Mouse (Mus musculus) myocyte (in vitro differentiated cells): ENCODE results near the gene Tuba4a. TPM values are rescaled to one million over a fixed set of nuclear protein-coding genes. Genes with fewer than 3 reads are reported as not detected.

ENCODE experiments used
- H3K27me3 ChIP-seq: one replicate; pipeline ENCODE4 v1.6.1; 2011; ENCODE audit not compliant: control insufficient read depth, insufficient read depth, insufficient read length
- H3K36me3 ChIP-seq: one replicate; pipeline ENCODE4 v1.6.1; 2011; ENCODE audit not compliant: control insufficient read depth, insufficient read depth
- H3K4me2 ChIP-seq: one replicate; pipeline ENCODE4 v1.6.1; 2011; ENCODE audit warnings: low read depth, control low read depth
- H3K4me3 ChIP-seq: one replicate; pipeline ENCODE4 v1.5.1; 2011; ENCODE audit warnings: mild to moderate bottlenecking, control low read depth, moderate library complexity
- H3K79me2 ChIP-seq: one replicate; pipeline ENCODE4 v1.6.1; 2011; ENCODE audit not compliant: control insufficient read depth, insufficient read depth
- H3ac ChIP-seq: one replicate; pipeline ENCODE4 v1.6.1; 2011; ENCODE audit not compliant: control insufficient read depth, insufficient read length
- CEBPB ChIP-seq: IDR thresholded peaks from 2 replicates; pipeline ENCODE4 v1.6.1; 2011; ENCODE audit warnings: mild to moderate bottlenecking, moderate library complexity; ENCODE audit not compliant: poor library complexity, insufficient read depth, severe bottlenecking
- E2F4 ChIP-seq: IDR thresholded peaks from one replicate; pipeline ENCODE4 v1.6.1; 2011; ENCODE audit warnings: mild to moderate bottlenecking, control low read depth, moderate library complexity; ENCODE audit not compliant: insufficient read depth
- MAX ChIP-seq: IDR thresholded peaks from one replicate; pipeline ENCODE4 v1.6.1; 2011; ENCODE audit warnings: low read depth, mild to moderate bottlenecking, control low read depth
- MYOD1 ChIP-seq, 3 experiments: IDR thresholded peaks; one replicate each; pipeline ENCODE4 v1.6.1; 2011; ENCODE audit warnings: control low read depth in 2 of 3, low read depth in 2 of 3, mild to moderate bottlenecking in 2 of 3, moderate library complexity in 1 of 3; ENCODE audit not compliant: insufficient read length in 2 of 3, control insufficient read depth in 1 of 3
- MYOG ChIP-seq, 3 experiments: IDR thresholded peaks; one replicate each; pipeline ENCODE4 v1.6.1; 2011; ENCODE audit warnings: control low read depth in 2 of 3, low read depth in 2 of 3, mild to moderate bottlenecking in 2 of 3; ENCODE audit not compliant: insufficient read length in 2 of 3, control insufficient read depth in 1 of 3, insufficient read depth in 1 of 3
- POLR2A ChIP-seq: IDR thresholded peaks from one replicate; pipeline ENCODE4 v1.6.1; 2011; ENCODE audit warnings: low read depth, mild to moderate bottlenecking, control low read depth, moderate library complexity; ENCODE audit not compliant: insufficient read length
- POLR2AphosphoS2 ChIP-seq: IDR thresholded peaks from one replicate; pipeline ENCODE4 v1.6.1; 2011; ENCODE audit warnings: low read depth, control low read depth; ENCODE audit not compliant: insufficient read length
- REST ChIP-seq: IDR thresholded peaks from one replicate; pipeline ENCODE4 v1.6.1; 2011; ENCODE audit warnings: mild to moderate bottlenecking, control low read depth, moderate library complexity; ENCODE audit not compliant: insufficient read depth, insufficient read length
- SRF ChIP-seq: IDR thresholded peaks from one replicate; pipeline ENCODE4 v1.6.1; 2011; ENCODE audit warnings: low read depth; ENCODE audit not compliant: control insufficient read depth, insufficient read length
- TCF12 ChIP-seq: IDR thresholded peaks from one replicate; pipeline ENCODE4 v1.6.1; 2011; ENCODE audit warnings: mild to moderate bottlenecking, control low read depth; ENCODE audit not compliant: poor library complexity, insufficient read depth, severe bottlenecking
- TCF3 ChIP-seq: IDR thresholded peaks from one replicate; pipeline ENCODE4 v1.6.1; 2011; ENCODE audit warnings: low read depth, control low read depth; ENCODE audit not compliant: insufficient read length
- USF1 ChIP-seq: IDR thresholded peaks from one replicate; pipeline ENCODE4 v1.6.1; 2011; ENCODE audit warnings: low read depth, mild to moderate bottlenecking, control low read depth, moderate library complexity
- polyA plus RNA-seq: library from polyadenylated mRNA; unstranded; fragments of >200 nt; fragmentation: generic; extraction: Trizol; gene quantifications from one replicate; pipeline ENCODE4 v1.2.1, GENCODE M21; 2012; ENCODE audit warnings: missing spikeins

Tuba4a gene
- polyA plus RNA-seq: 210 TPM

DNA sequence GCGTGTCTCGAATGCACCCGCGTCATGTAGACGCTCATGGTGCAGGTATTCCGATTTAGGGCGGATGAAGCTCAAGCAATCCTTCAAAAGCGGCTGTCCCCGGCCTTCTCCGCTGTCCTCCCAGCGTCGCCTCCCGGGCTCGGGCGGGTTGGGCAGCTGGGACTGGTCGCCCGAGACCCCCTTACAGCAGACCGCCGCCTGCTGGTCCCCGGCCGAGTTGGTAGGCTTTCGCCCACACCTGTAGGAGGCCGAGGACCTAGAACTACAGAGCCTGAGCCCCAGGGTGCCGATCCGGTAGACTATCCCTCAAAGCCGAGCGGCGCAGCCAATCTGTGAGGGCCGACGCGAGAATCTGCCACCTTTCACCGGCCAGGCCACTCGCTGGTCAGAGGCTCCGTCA, at the start of gene Tuba4a:
TSS of gene Tuba4a (minus strand) at position 335 of the 400 bp plus-strand sequence.
- Histone ChIP-seq H3K4me3 (peak within 1 kb of the TSS; percentile 71), H3K27me3 (no peaks in the 10 kb centered on the region), H3K36me3 (peaks cover 11% of the 10 kb centered on the region), H3K4me2 (peak within 1 kb of the TSS; percentile 95), H3K79me2 (peaks cover 23% of the 10 kb centered on the region), H3ac (peak within 1 kb of the TSS; percentile 2)
- TF ChIP-seq TCF12 (no peak), MAX (no peak), USF1 (no peak), E2F4 (no peak), MYOD1 (IDR thresholded peaks at IDR 0.05; ENCODE audit: control insufficient read depth in 1 of 3, insufficient read length in 2 of 3, low read depth in 2 of 3) (no peak), POLR2A (no peak)

- H3K4me2 ChIP-seq: peak within 1 kb of the TSS; percentile 65
- H3K27me3 ChIP-seq: peaks cover 16% of the 10 kb centered on the region
- H3K4me3 ChIP-seq: peak within 1 kb of the TSS; percentile 9
Observed at GRCm38 (mm10) chr1:75264091-75264880, 44.6 kb upstream of the Tuba4a start, which contains the start of gene Ptprn. Gene Ptprn (minus strand): TSS chr1:75264502.

GRCm38 (mm10) chr1:75262969-75263951, 43.6 kb upstream of the Tuba4a start:
- H3K79me2 ChIP-seq: no peaks in the 10 kb centered on the region
- peak overlapping the region; percentile 9 for H3K4me3 ChIP-seq
- H3K4me2 ChIP-seq: peak overlapping the region; percentile 65
- peaks cover 11% of the 10 kb centered on the region for H3K27me3 ChIP-seq
- H3ac ChIP-seq: no peak overlapping the region
- no peaks in the 10 kb centered on the region for H3K36me3 ChIP-seq
- TF ChIP-seq POLR2AphosphoS2 (no peak), REST (peak; percentile 99), MAX (peak; percentile 55)

More at GRCm38 (mm10) chr1:75264091-75264880, 44.6 kb upstream of the Tuba4a start, which contains the start of gene Ptprn:
- Histone ChIP-seq H3K79me2 (no peaks in the 10 kb centered on the region), H3ac (no peak within 1 kb of the TSS), H3K36me3 (no peaks in the 10 kb centered on the region)
- TF ChIP-seq POLR2A: no peak
- TF ChIP-seq CEBPB: no peak
- TF ChIP-seq TCF3: no peak
- TF ChIP-seq MYOG (IDR thresholded peaks at IDR 0.05; ENCODE audit: control insufficient read depth in 1 of 3, insufficient read depth in 1 of 3, insufficient read length in 2 of 3, low read depth in 2 of 3): no peak
- TF ChIP-seq REST: no peak

DNA sequence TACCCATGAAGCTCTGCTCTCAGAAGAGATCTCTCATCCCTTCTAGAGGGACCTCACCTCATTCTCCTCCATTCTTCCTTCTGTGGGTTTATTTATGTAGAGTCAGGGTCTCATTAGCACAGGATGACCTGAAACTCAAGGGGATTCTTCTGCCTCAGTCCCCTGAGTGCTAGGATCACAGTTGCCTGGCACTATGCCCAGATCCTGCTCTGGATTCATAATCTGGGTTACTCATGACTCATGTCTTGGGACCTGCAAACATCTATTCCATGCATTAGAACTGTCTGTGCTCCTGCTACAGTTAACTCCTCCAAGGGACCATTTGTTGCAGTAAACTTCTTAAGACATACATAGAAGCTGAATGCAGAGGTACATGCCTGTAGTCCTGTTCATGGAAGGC, 41.6 kb upstream of the Tuba4a start:
- H3K4me2 ChIP-seq: no peak overlapping the region
- H3K79me2 ChIP-seq: no peaks in the 10 kb centered on the region
- H3ac ChIP-seq: no peak overlapping the region
- peaks cover 11% of the 10 kb centered on the region for H3K27me3 ChIP-seq
- no peaks in the 10 kb centered on the region for H3K36me3 ChIP-seq
- TF ChIP-seq E2F4: no peak
- TF ChIP-seq MYOD1 (IDR thresholded peaks at IDR 0.05; ENCODE audit: control insufficient read depth in 1 of 3, insufficient read length in 2 of 3, low read depth in 2 of 3): no peak
- TF ChIP-seq POLR2A: no peak
- no peak for TF ChIP-seq USF1
- no peak for TF ChIP-seq REST
- no peak for TF ChIP-seq CEBPB
- TF ChIP-seq TCF3: no peak
- TF ChIP-seq MYOG (IDR thresholded peaks at IDR 0.05; ENCODE audit: control insufficient read depth in 1 of 3, insufficient read depth in 1 of 3, insufficient read length in 2 of 3, low read depth in 2 of 3): no peak
- TF ChIP-seq MAX: no peak
- no peak overlapping the region for H3K4me3 ChIP-seq

DNA sequence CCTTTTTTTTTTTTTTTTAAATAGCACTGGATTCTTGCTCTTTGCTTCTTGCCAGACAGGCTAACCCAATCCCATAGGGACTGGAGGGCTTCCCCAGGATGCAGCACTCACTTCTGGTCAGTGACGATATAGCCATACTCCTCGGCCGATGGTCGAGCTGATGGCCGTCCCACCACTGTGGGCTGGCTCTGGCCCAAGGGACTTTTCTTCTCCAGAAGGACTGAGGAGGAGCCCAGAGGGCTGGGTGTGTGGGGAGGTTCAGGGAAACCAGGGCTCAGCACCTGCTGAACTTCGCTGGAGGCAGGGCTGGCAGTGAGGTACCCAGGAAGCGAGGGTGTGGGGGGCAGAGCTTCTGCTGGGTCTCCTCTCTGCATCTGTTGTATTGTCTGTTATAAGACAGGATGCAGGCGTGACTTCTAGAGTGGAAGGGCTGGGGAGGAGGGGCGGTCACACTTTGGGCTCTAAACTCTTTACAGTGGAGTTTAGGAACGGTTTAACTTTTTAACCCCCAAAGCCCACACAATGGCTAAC, 35.9 kb upstream of the Tuba4a start:
- no peak overlapping the region for H3K4me2 ChIP-seq
- H3K4me3 ChIP-seq: no peak overlapping the region
- no peaks in the 10 kb centered on the region for H3K27me3 ChIP-seq
- no peak overlapping the region for H3ac ChIP-seq
- no peaks in the 10 kb centered on the region for H3K36me3 ChIP-seq
- no peaks in the 10 kb centered on the region for H3K79me2 ChIP-seq
- TF ChIP-seq MYOD1 (IDR thresholded peaks at IDR 0.05; ENCODE audit: control insufficient read depth in 1 of 3, insufficient read length in 2 of 3, low read depth in 2 of 3) (no peak), CEBPB (no peak), MYOG (IDR thresholded peaks at IDR 0.05; ENCODE audit: control insufficient read depth in 1 of 3, insufficient read depth in 1 of 3, insufficient read length in 2 of 3, low read depth in 2 of 3) (no peak), MAX (no peak), POLR2AphosphoS2 (no peak), TCF3 (no peak), POLR2A (no peak), USF1 (no peak), TCF12 (no peak), SRF (no peak), E2F4 (no peak), REST (no peak)
